Mouse (Mus musculus): ENCODE results near the gene Plppr3. TPM values are rescaled to one million over a fixed set of nuclear protein-coding genes. Genes with fewer than 3 reads are reported as not detected.

Plppr3 gene
- 0.34 TPM for polyA plus RNA-seq (2014; fragmentation: Illumina TruSeq; extraction: RNeasy Lipid Tissue Mini Kit (QIAGEN cat#74804); ENCODE audit: low read depth, low replicate concordance)

GRCm38 (mm10) chr10:79874290-79874862 lies at the start of gene Plppr3, which contains the start of gene Prtn3:
Gene Plppr3 (minus strand): TSS chr10:79874634.
Gene Prtn3 (plus strand): TSS chr10:79874476.

GRCm38 (mm10) chr10:79920958-79921535 lies 46.6 kb upstream of the Plppr3 start, which contains the start of gene R3hdm4:
Gene R3hdm4 (minus strand): TSS chr10:79921208.

GRCm38 (mm10) chr10:79916808-79917531 lies 42.5 kb upstream of the Plppr3 start, which contains the start of gene Kiss1r:
Gene Kiss1r (plus strand): TSS chr10:79916971.

GRCm38 (mm10) chr10:79910556-79910955 lies 36.1 kb upstream of the Plppr3 start, which contains the start of gene Gm26602:
Gene Gm26602 (plus strand): TSS chr10:79910856.

GRCm38 (mm10) chr10:79908167-79909091 lies 34.0 kb upstream of the Plppr3 start, which contains the start of gene Med16:
Gene Med16 (minus strand): TSS chr10:79908923.

GRCm38 (mm10) chr10:79890670-79891069 lies 16.2 kb upstream of the Plppr3 start, which contains the start of gene Cfd:
Gene Cfd (plus strand): TSS chr10:79890853.

GRCm38 (mm10) chr10:79886054-79886453 lies 11.6 kb upstream of the Plppr3 start, which contains the start of gene Elane:
Gene Elane (plus strand): TSS chr10:79886247.

GRCm38 (mm10) chr10:79853860-79854795 lies 20.3 kb downstream of the Plppr3 start, which contains the start of gene Ptbp1:
Gene Ptbp1 (plus strand): TSS chr10:79854427.

GRCm38 (mm10) chr10:79820782-79821181 lies 53.7 kb downstream of the Plppr3 start, which contains the start of gene Misp:
Gene Misp (plus strand): TSS chr10:79820989.

Other genes with a start within 250 kb of the Plppr3 start
- gene Shc2, start 236.7 kb downstream of the Plppr3 start, polyA plus RNA-seq (2014; fragmentation: Illumina TruSeq; extraction: RNeasy Lipid Tissue Mini Kit (QIAGEN cat#74804); ENCODE audit: low read depth, low replicate concordance): 2.7 TPM
- gene Odf3l2, start 228.9 kb downstream of the Plppr3 start, polyA plus RNA-seq (2014; fragmentation: Illumina TruSeq; extraction: RNeasy Lipid Tissue Mini Kit (QIAGEN cat#74804); ENCODE audit: low read depth, low replicate concordance): not detected
- gene Madcam1, start 210.1 kb downstream of the Plppr3 start, polyA plus RNA-seq (2014; fragmentation: Illumina TruSeq; extraction: RNeasy Lipid Tissue Mini Kit (QIAGEN cat#74804); ENCODE audit: low read depth, low replicate concordance): not detected
- gene Tpgs1, start 205.3 kb downstream of the Plppr3 start, polyA plus RNA-seq (2014; fragmentation: Illumina TruSeq; extraction: RNeasy Lipid Tissue Mini Kit (QIAGEN cat#74804); ENCODE audit: low read depth, low replicate concordance): 15.6 TPM
- 255 TPM for gene Cdc34, start 192.4 kb downstream of the Plppr3 start, polyA plus RNA-seq (2014; fragmentation: Illumina TruSeq; extraction: RNeasy Lipid Tissue Mini Kit (QIAGEN cat#74804); ENCODE audit: low read depth, low replicate concordance)
- gene Gzmm, start 185.6 kb downstream of the Plppr3 start, polyA plus RNA-seq (2014; fragmentation: Illumina TruSeq; extraction: RNeasy Lipid Tissue Mini Kit (QIAGEN cat#74804); ENCODE audit: low read depth, low replicate concordance): 9.9 TPM
- gene Bsg, start 170.1 kb downstream of the Plppr3 start, polyA plus RNA-seq (2014; fragmentation: Illumina TruSeq; extraction: RNeasy Lipid Tissue Mini Kit (QIAGEN cat#74804); ENCODE audit: low read depth, low replicate concordance): 2,003 TPM
- gene Hcn2, start 158.0 kb downstream of the Plppr3 start, polyA plus RNA-seq (2014; fragmentation: Illumina TruSeq; extraction: RNeasy Lipid Tissue Mini Kit (QIAGEN cat#74804); ENCODE audit: low read depth, low replicate concordance): 13.4 TPM
- 44.1 TPM for gene Polrmt, start 128.1 kb downstream of the Plppr3 start, polyA plus RNA-seq (2014; fragmentation: Illumina TruSeq; extraction: RNeasy Lipid Tissue Mini Kit (QIAGEN cat#74804); ENCODE audit: low read depth, low replicate concordance)
- not detected for gene Fgf22, start 119.6 kb downstream of the Plppr3 start, polyA plus RNA-seq (2014; fragmentation: Illumina TruSeq; extraction: RNeasy Lipid Tissue Mini Kit (QIAGEN cat#74804); ENCODE audit: low read depth, low replicate concordance)
- 22.6 TPM for gene Rnf126, start 107.7 kb downstream of the Plppr3 start, polyA plus RNA-seq (2014; fragmentation: Illumina TruSeq; extraction: RNeasy Lipid Tissue Mini Kit (QIAGEN cat#74804); ENCODE audit: low read depth, low replicate concordance)
- 8.3 TPM for gene Fstl3, start 97.4 kb downstream of the Plppr3 start, polyA plus RNA-seq (2014; fragmentation: Illumina TruSeq; extraction: RNeasy Lipid Tissue Mini Kit (QIAGEN cat#74804); ENCODE audit: low read depth, low replicate concordance)
- not detected for gene Prss57, start 83.7 kb downstream of the Plppr3 start, polyA plus RNA-seq (2014; fragmentation: Illumina TruSeq; extraction: RNeasy Lipid Tissue Mini Kit (QIAGEN cat#74804); ENCODE audit: low read depth, low replicate concordance)
- 53.4 TPM for gene Palm, start 81.1 kb downstream of the Plppr3 start, polyA plus RNA-seq (2014; fragmentation: Illumina TruSeq; extraction: RNeasy Lipid Tissue Mini Kit (QIAGEN cat#74804); ENCODE audit: low read depth, low replicate concordance)
- 0.99 TPM for gene Misp, start 53.6 kb downstream of the Plppr3 start, polyA plus RNA-seq (2014; fragmentation: Illumina TruSeq; extraction: RNeasy Lipid Tissue Mini Kit (QIAGEN cat#74804); ENCODE audit: low read depth, low replicate concordance)
- 38.6 TPM for gene Ptbp1, start 20.2 kb downstream of the Plppr3 start, polyA plus RNA-seq (2014; fragmentation: Illumina TruSeq; extraction: RNeasy Lipid Tissue Mini Kit (QIAGEN cat#74804); ENCODE audit: low read depth, low replicate concordance)
- not detected for gene Prtn3, start 158 bp downstream of the Plppr3 start, polyA plus RNA-seq (2014; fragmentation: Illumina TruSeq; extraction: RNeasy Lipid Tissue Mini Kit (QIAGEN cat#74804); ENCODE audit: low read depth, low replicate concordance)
- not detected for gene Elane, start 11.6 kb upstream of the Plppr3 start, polyA plus RNA-seq (2014; fragmentation: Illumina TruSeq; extraction: RNeasy Lipid Tissue Mini Kit (QIAGEN cat#74804); ENCODE audit: low read depth, low replicate concordance)
- 72.1 TPM for gene Cfd, start 16.2 kb upstream of the Plppr3 start, polyA plus RNA-seq (2014; fragmentation: Illumina TruSeq; extraction: RNeasy Lipid Tissue Mini Kit (QIAGEN cat#74804); ENCODE audit: low read depth, low replicate concordance)
- gene Med16, start 34.3 kb upstream of the Plppr3 start, polyA plus RNA-seq (2014; fragmentation: Illumina TruSeq; extraction: RNeasy Lipid Tissue Mini Kit (QIAGEN cat#74804); ENCODE audit: low read depth, low replicate concordance): 25.5 TPM
- not detected for gene Gm26602, start 36.2 kb upstream of the Plppr3 start, polyA plus RNA-seq (2014; fragmentation: Illumina TruSeq; extraction: RNeasy Lipid Tissue Mini Kit (QIAGEN cat#74804); ENCODE audit: low read depth, low replicate concordance)
- gene Kiss1r, start 42.3 kb upstream of the Plppr3 start, polyA plus RNA-seq (2014; fragmentation: Illumina TruSeq; extraction: RNeasy Lipid Tissue Mini Kit (QIAGEN cat#74804); ENCODE audit: low read depth, low replicate concordance): 0.55 TPM
- 70.4 TPM for gene R3hdm4, start 46.6 kb upstream of the Plppr3 start, polyA plus RNA-seq (2014; fragmentation: Illumina TruSeq; extraction: RNeasy Lipid Tissue Mini Kit (QIAGEN cat#74804); ENCODE audit: low read depth, low replicate concordance)
- 1.1 TPM for gene Arid3a, start 52.4 kb upstream of the Plppr3 start, polyA plus RNA-seq (2014; fragmentation: Illumina TruSeq; extraction: RNeasy Lipid Tissue Mini Kit (QIAGEN cat#74804); ENCODE audit: low read depth, low replicate concordance)
- gene Wdr18, start 85.5 kb upstream of the Plppr3 start, polyA plus RNA-seq (2014; fragmentation: Illumina TruSeq; extraction: RNeasy Lipid Tissue Mini Kit (QIAGEN cat#74804); ENCODE audit: low read depth, low replicate concordance): 21.5 TPM
- gene Grin3b, start 96.1 kb upstream of the Plppr3 start, polyA plus RNA-seq (2014; fragmentation: Illumina TruSeq; extraction: RNeasy Lipid Tissue Mini Kit (QIAGEN cat#74804); ENCODE audit: low read depth, low replicate concordance): 0.18 TPM
- gene Tmem259, start 109.7 kb upstream of the Plppr3 start, polyA plus RNA-seq (2014; fragmentation: Illumina TruSeq; extraction: RNeasy Lipid Tissue Mini Kit (QIAGEN cat#74804); ENCODE audit: low read depth, low replicate concordance): 104 TPM
- gene Cnn2, start 114.0 kb upstream of the Plppr3 start, polyA plus RNA-seq (2014; fragmentation: Illumina TruSeq; extraction: RNeasy Lipid Tissue Mini Kit (QIAGEN cat#74804); ENCODE audit: low read depth, low replicate concordance): 40.1 TPM
- 7.2 TPM for gene Abca7, start 121.9 kb upstream of the Plppr3 start, polyA plus RNA-seq (2014; fragmentation: Illumina TruSeq; extraction: RNeasy Lipid Tissue Mini Kit (QIAGEN cat#74804); ENCODE audit: low read depth, low replicate concordance)
- 5.2 TPM for gene Arhgap45, start 142.0 kb upstream of the Plppr3 start, polyA plus RNA-seq (2014; fragmentation: Illumina TruSeq; extraction: RNeasy Lipid Tissue Mini Kit (QIAGEN cat#74804); ENCODE audit: low read depth, low replicate concordance)
- gene Polr2e, start 165.2 kb upstream of the Plppr3 start, polyA plus RNA-seq (2014; fragmentation: Illumina TruSeq; extraction: RNeasy Lipid Tissue Mini Kit (QIAGEN cat#74804); ENCODE audit: low read depth, low replicate concordance): 122 TPM
- gene Gpx4, start 172.5 kb upstream of the Plppr3 start, polyA plus RNA-seq (2014; fragmentation: Illumina TruSeq; extraction: RNeasy Lipid Tissue Mini Kit (QIAGEN cat#74804); ENCODE audit: low read depth, low replicate concordance): 933 TPM
- gene Sbno2, start 230.9 kb upstream of the Plppr3 start, polyA plus RNA-seq (2014; fragmentation: Illumina TruSeq; extraction: RNeasy Lipid Tissue Mini Kit (QIAGEN cat#74804); ENCODE audit: low read depth, low replicate concordance): 10.9 TPM
- 137 TPM for gene Stk11, start 241.2 kb upstream of the Plppr3 start, polyA plus RNA-seq (2014; fragmentation: Illumina TruSeq; extraction: RNeasy Lipid Tissue Mini Kit (QIAGEN cat#74804); ENCODE audit: low read depth, low replicate concordance)